Mouse (Mus musculus) embryo, embryonic 11.5 days (tissue): ENCODE measurements at regions not wholly inside any gene's neighbourhood (a gene's known extent, or its start where the extent isn't known, plus 50 kb on each side); places are given as distances from the start of the nearest gene placed in this dataset.

ENCODE experiments used
- DNase-seq: peaks from one replicate; pipeline ENCODE4 v3.0.0-alpha.2; 2012; ENCODE audit warnings: low read depth, low spot score

DNA sequence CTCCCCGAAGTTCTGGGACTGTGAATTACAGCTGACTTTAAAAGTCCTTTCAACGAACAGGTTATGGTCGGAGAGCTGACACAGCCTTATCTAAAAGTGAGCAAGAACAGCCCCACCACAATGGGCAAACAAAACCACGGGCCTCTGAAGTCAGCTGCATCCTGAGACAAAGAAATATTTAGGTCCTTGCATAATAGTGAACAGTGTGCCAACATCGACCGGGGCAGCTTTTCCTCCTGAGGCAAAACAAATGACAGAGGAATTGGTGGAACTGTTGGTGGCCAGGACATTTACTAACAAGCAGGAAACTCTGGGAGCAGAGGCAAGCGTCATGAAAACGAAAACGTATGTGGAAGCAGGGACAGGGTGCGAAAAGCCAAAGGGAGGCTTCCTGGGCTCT, 54.3 kb upstream of the Mon1b start:
- DNase-seq: no peak

DNA sequence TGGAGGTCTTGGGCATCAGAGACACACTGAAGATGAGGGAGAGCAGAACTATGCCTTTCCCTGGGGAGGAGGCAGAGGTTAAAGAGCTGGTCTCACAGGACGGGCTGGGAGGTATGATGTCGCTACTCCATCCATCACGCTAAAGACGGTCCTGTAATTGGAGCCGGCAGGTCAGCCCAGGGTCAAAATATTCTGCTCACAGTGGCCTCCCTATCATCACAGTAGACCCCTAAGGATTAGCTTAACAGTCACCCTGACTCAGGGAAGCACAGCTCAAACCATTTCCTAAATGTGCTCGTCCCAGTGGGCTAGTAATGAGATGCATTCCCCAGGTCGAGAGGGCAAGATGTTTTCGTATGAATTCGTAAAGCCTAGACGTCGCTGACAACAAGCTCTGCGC, 53.7 kb upstream of the Mon1b start:
- DNase-seq: peak; percentile 31

DNA sequence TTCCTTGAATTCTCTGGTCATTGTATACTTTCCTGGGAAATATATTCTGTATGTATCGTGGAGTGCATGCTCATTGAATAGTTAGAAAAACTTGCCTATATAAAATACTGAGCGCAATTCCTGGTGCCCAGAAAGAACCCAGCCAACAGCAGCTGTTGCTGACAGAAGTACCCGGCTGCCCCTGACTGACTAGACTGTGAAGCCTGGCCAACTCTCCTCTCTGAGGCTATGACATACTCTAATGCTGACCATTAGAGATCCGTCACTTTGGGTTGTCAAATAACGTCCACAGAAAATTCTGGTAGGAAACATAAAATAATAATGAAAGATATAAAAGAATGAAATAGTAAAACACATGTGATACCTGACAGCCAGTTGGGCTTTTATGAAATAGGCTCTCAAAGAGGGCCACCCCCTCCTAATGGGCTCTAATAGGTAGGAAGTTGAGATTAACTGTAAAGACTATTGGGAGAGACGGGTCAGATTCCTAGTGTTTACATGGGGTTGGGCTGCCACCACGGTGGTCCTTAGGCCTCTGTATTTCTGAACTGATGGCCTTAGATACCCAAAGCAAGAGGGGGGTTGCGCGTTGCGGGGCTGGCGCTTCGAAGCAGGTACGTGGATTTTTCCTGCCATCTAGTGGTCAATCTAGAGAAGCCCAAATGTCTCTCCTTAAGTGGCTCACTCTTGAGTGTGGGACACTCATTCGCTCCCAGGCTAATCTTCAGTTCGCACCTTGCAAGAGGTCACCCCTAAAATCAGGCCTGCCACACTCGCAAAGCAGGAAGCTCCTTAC, 53.0 kb upstream of the Mon1b start:
- peak; percentile 48 for DNase-seq

DNA sequence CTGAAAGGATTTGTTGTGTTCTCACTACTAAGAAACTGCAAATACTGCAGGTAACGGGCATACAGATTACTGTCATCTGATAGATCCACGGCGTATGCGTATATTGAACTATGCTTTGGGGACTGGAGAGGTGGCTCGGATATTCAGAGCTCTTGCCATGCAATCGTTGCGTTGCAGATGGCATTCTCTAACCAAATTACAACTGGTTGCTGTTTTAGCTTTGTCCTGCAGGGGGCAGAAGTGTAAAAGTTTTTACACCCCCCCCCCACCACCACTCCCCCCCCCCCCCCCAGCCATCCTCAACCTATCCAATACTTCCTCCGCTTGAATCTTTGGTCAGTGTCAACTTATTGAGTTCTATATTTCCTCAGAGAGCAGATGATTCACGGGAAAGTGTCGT, 51.6 kb upstream of the Mon1b start:
- no peak for DNase-seq
